Mouse (Mus musculus): ENCODE data around the gene Olfr536. TPM values are rescaled to one million over a fixed set of nuclear protein-coding genes. Genes with fewer than 3 reads are reported as not detected.

Olfr536 gene
- total and polyA plus RNA-seq, 3 experiments, result not detected

GRCm38 (mm10) chr7:140494702-140495101, 12.5 kb downstream of the Olfr536 start:
- Histone ChIP-seq H3K4me3 (replicated peaks in 1 of 3; ENCODE audit: low read depth in 2 of 3, low read length in 2 of 3, poor library complexity in 1 of 3) (no peak overlapping the region), H3K4me2 (ENCODE audit: insufficient read depth, low read depth, poor library complexity, severe bottlenecking) (no peak overlapping the region), H3K4me1 (ENCODE audit: control insufficient read depth in 1 of 2, insufficient read depth in 2 of 2) (no peaks in the 10 kb centered on the region), H3K9ac (ENCODE audit: insufficient read depth, low read depth) (no peak overlapping the region), H3K27me3 (replicated peaks) (peaks cover 58% of the 10 kb centered on the region), H3K9me3 (replicated peaks; ENCODE audit: low read length) (no peaks in the 10 kb centered on the region), H3K27ac (ENCODE audit: insufficient read depth, low read depth) (no peak overlapping the region), H3K36me3 (replicated peaks in 1 of 2; ENCODE audit: control insufficient read depth in 1 of 2, insufficient read depth in 1 of 2, low read length in 1 of 2) (no peaks in the 10 kb centered on the region), H3K79me2 (replicated peaks; ENCODE audit: control insufficient read depth, extremely low read depth, insufficient read depth, poor library complexity, severe bottlenecking) (no peaks in the 10 kb centered on the region)
- dilution Hi-C loops (cut with MboI; ENCODE audit: extremely low pct_ligation_motif_present, extremely low pct_unique_long_range_greater_than_20kb, low sequenced_read_pairs) (no loop called here), in situ Hi-C loops (cut with MboI; ENCODE audit: low pct_ligation_motif_present, low pct_unique_long_range_greater_than_20kb, low sequenced_read_pairs) (no loop called here)
- DNase-seq (ENCODE audit: extremely low read depth), result no peak
- TF ChIP-seq EP300 (IDR thresholded peaks at IDR 0.05; ENCODE audit: low read length), result no peak
- TF ChIP-seq MEF2A (IDR thresholded peaks at IDR 0.05; ENCODE audit: borderline replicate concordance, low read depth, low read length), result no peak
- TF ChIP-seq JUN (IDR thresholded peaks at IDR 0.05; ENCODE audit: insufficient read depth, low read depth, low read length), result no peak
- no peak for TF ChIP-seq ZC3H11A (IDR thresholded peaks at IDR 0.05; ENCODE audit: low read depth, low read length)
- TF ChIP-seq USF1 (IDR thresholded peaks at IDR 0.05; ENCODE audit: low read depth, low read length), result no peak
- no peak for TF ChIP-seq TBP (conservative IDR thresholded peaks at IDR 0.05; ENCODE audit: low read depth, low read length)
- TF ChIP-seq SIN3A (IDR thresholded peaks at IDR 0.05; ENCODE audit: low read length), result no peak
- no peak for TF ChIP-seq NELFE (IDR thresholded peaks at IDR 0.05; ENCODE audit: low read depth, low read length)
- no peak for TF ChIP-seq NRF1 (IDR thresholded peaks at IDR 0.05; ENCODE audit: low read depth, low read length)
- no peak for TF ChIP-seq ELF1 (IDR thresholded peaks at IDR 0.05; ENCODE audit: low read depth, low read length)
- TF ChIP-seq MAX (IDR thresholded peaks at IDR 0.05; ENCODE audit: low read length), result no peak
- no peak for TF ChIP-seq RAD21 (IDR thresholded peaks at IDR 0.05; ENCODE audit: low read depth, low read length)
- no peak for TF ChIP-seq MAFK (IDR thresholded peaks at IDR 0.05; ENCODE audit: insufficient replicate concordance, low read length)
- TF ChIP-seq POLR2A (IDR thresholded peaks at IDR 0.05; ENCODE audit: low read depth, low read length), result no peak
- no peak for TF ChIP-seq ETS1 (conservative IDR thresholded peaks at IDR 0.05; ENCODE audit: low read depth, low read length)
- no peak for TF ChIP-seq TCF12 (IDR thresholded peaks at IDR 0.05; ENCODE audit: low read depth, low read length)
- TF ChIP-seq IRF4 (IDR thresholded peaks at IDR 0.05; ENCODE audit: low read depth, low read length), result no peak
- no peak for TF ChIP-seq ZKSCAN1 (IDR thresholded peaks at IDR 0.05; ENCODE audit: borderline replicate concordance, low read depth, low read length)

- H3K36me3 ChIP-seq (replicated peaks in 1 of 2; ENCODE audit: control insufficient read depth in 1 of 2, insufficient read depth in 1 of 2, low read length in 1 of 2), result no peaks in the 10 kb centered on the region
- H3K4me1 ChIP-seq (ENCODE audit: control insufficient read depth in 1 of 2, insufficient read depth in 2 of 2), result no peaks in the 10 kb centered on the region
- TF ChIP-seq HCFC1 (IDR thresholded peaks at IDR 0.05; ENCODE audit: low read depth, low read length), result no peak
- no peak for TF ChIP-seq MAZ (IDR thresholded peaks at IDR 0.05; ENCODE audit: low read depth, low read length)
- TF ChIP-seq JUN (IDR thresholded peaks at IDR 0.05; ENCODE audit: insufficient read depth, low read depth, low read length), result no peak
- no peak for TF ChIP-seq ELF1 (IDR thresholded peaks at IDR 0.05; ENCODE audit: low read depth, low read length)
- no peak for TF ChIP-seq E2F4 (IDR thresholded peaks at IDR 0.05; ENCODE audit: insufficient replicate concordance, low read depth, low read length)
- no peak for TF ChIP-seq UBTF (IDR thresholded peaks at IDR 0.05; ENCODE audit: low read depth, low read length)
- no peak for TF ChIP-seq ETS1 (conservative IDR thresholded peaks at IDR 0.05; ENCODE audit: low read depth, low read length)
- no peak for TF ChIP-seq MEF2A (IDR thresholded peaks at IDR 0.05; ENCODE audit: borderline replicate concordance, low read depth, low read length)
- no peak for TF ChIP-seq ZKSCAN1 (IDR thresholded peaks at IDR 0.05; ENCODE audit: borderline replicate concordance, low read depth, low read length)
- TF ChIP-seq TCF12 (IDR thresholded peaks at IDR 0.05; ENCODE audit: low read depth, low read length), result no peak
- TF ChIP-seq POLR2A (IDR thresholded peaks at IDR 0.05; ENCODE audit: low read depth, low read length), result no peak
- no peak for TF ChIP-seq EP300 (IDR thresholded peaks at IDR 0.05; ENCODE audit: low read length)
- no peak for TF ChIP-seq NELFE (IDR thresholded peaks at IDR 0.05; ENCODE audit: low read depth, low read length)
- no peak for TF ChIP-seq MYC (IDR thresholded peaks at IDR 0.05; ENCODE audit: low read depth, low read length)
- no peak for TF ChIP-seq ZNF384 (IDR thresholded peaks at IDR 0.05; ENCODE audit: low read depth, low read length)
- H3K79me2 ChIP-seq (replicated peaks; ENCODE audit: control insufficient read depth, extremely low read depth, insufficient read depth, poor library complexity, severe bottlenecking), result no peaks in the 10 kb centered on the region
- H3K9me3 ChIP-seq (replicated peaks; ENCODE audit: low read length), result peaks cover 2% of the 10 kb centered on the region
- in situ Hi-C loops (cut with MboI; ENCODE audit: low pct_ligation_motif_present, low pct_unique_long_range_greater_than_20kb, low sequenced_read_pairs) (no loop called here), dilution Hi-C loops (cut with MboI; ENCODE audit: extremely low pct_ligation_motif_present, extremely low pct_unique_long_range_greater_than_20kb, low sequenced_read_pairs) (no loop called here)
- no peak overlapping the region for H3K4me3 ChIP-seq (replicated peaks in 1 of 3; ENCODE audit: low read depth in 2 of 3, low read length in 2 of 3, poor library complexity in 1 of 3)
- H3K27me3 ChIP-seq (replicated peaks), result peaks cover 60% of the 10 kb centered on the region
- H3K4me2 ChIP-seq (ENCODE audit: insufficient read depth, low read depth, poor library complexity, severe bottlenecking), result no peak overlapping the region
- no peak overlapping the region for H3K27ac ChIP-seq (ENCODE audit: insufficient read depth, low read depth)
- no peak overlapping the region for H3K9ac ChIP-seq (ENCODE audit: insufficient read depth, low read depth)
- DNase-seq (ENCODE audit: extremely low read depth), result no peak
Measured at GRCm38 (mm10) chr7:140494231-140494630, 13.0 kb downstream of the Olfr536 start.
